Mouse (Mus musculus): ENCODE results near the gene Eva1b. TPM values are rescaled to one million over a fixed set of nuclear protein-coding genes. Genes with fewer than 3 reads are reported as not detected.

The Eva1b gene
- total RNA-seq, 2 experiments from 2014 or later: 6.3 to 7.2 TPM

DNA sequence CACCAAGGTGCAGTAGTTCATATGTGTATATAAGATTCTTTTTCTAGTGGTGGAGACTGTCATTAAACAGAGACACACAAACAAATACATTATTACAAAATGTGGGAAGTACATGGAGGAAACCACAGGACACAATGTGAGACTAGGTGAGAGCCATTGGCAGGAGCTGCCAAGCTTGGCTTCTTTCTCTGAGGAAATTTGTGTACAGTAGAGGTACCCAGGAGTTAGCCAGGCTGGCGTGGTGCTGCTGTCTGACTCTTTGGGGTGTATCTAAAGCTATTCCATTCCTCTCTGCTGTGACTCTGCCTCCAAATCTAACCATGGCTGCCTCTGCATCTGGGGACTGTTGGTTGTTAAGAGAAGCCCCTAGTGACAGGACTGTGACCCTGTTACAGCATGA, 28.5 kb upstream of the Eva1b start:
- no peak for DNase-seq
- intact Hi-C loops (cut with DNase I): no loop called here

DNA sequence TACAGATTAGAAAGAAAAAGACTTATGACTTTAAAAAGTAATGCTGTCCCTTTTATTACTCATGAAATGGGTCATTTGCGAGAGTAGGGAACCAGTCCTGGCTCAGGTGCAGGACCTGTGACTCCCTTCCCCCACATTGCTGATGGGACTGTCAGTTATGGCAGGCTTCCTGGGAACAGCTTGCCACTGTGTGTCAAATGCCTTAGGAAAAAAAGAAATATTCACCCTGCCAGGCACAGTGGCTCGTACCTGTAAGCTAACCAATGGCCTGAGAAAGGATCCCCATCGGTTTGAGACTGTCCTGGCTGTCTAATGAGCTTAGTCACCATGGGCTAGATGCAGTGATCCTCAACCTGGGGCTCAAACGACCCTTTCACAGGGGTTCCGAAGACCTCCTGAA, 27.5 kb upstream of the Eva1b start:
- no peak for DNase-seq
- intact Hi-C loops (cut with DNase I): no loop called here

DNA sequence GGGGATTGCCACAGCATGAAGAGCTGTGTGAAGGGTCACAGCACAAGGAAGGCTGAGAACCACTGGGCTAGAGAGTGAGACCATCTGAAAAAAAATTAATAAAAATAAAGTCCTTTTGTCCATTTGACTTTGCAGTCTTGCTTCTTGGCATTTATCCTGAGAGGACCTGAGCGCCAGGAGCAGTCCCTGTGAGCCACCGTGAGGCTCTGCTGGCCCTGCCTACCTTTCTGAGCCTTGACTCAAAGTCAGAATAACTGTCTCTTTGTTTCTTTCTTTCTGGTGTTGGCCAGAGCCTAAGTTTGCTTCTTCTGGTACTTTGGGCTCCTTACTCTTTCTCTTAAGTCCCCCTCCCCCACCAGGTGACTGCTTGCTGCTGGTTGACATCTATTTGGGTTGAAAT, 27.0 kb upstream of the Eva1b start:
- no peak for DNase-seq
- intact Hi-C loops (cut with DNase I): no loop called here

DNA sequence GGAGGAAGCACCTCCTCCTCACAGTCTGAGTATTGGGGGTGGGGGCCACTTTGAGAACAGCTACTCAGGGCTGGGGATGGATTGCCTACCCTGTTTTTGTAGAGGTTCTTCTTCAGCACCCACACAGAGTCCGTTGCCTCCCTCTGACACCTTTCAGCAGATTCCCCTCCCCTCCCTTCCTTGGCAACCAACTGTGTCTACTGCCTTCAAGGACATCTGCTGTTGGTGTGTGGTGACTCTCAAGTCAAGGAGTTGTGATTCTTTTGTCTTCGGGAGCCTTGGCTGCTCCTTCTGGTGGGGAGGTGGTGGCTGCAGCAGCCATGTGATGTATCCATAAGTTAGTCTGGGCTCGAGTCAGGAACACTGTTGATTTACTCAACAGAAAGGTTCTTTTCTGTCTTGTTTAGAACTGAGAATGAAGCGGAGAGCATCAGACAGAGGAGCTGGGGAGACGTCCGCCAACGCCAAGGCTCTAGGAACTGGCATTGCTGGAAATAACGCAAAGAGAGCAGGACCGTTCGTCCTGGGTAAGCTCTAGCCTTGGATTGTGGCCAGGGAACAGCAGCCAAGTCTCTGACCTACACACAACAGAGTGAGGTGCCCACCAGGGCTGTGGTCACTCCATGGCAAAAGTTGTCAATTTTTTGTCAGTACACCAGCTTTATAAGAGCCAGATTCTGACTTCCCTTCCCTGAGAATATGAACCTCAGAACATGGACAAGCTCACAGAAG, 24.1 kb upstream of the Eva1b start:
- intact Hi-C loops (cut with DNase I): no loop called here
- no peak for DNase-seq

DNA sequence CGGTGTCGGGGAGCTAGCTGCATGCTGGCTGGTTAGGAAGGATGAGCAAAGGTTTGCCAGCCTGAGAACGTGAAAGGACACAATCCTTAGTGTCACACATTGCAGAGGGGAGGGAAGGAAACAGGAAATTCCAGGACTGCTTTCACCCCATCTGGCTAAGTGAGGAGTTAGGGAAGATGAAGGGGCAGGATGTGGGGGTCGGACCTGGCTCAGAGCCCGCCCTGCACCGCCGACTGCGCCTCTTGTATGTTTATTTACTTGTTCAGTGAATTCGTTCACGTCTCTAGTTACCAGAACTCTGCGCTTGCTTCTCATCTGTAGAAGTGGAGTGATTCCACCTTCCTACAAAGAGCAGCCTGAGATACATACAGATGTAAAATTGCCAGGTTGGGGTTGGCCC, 17.0 kb upstream of the Eva1b start:
- no peak for DNase-seq
- intact Hi-C loops (cut with DNase I): no loop called here

DNA sequence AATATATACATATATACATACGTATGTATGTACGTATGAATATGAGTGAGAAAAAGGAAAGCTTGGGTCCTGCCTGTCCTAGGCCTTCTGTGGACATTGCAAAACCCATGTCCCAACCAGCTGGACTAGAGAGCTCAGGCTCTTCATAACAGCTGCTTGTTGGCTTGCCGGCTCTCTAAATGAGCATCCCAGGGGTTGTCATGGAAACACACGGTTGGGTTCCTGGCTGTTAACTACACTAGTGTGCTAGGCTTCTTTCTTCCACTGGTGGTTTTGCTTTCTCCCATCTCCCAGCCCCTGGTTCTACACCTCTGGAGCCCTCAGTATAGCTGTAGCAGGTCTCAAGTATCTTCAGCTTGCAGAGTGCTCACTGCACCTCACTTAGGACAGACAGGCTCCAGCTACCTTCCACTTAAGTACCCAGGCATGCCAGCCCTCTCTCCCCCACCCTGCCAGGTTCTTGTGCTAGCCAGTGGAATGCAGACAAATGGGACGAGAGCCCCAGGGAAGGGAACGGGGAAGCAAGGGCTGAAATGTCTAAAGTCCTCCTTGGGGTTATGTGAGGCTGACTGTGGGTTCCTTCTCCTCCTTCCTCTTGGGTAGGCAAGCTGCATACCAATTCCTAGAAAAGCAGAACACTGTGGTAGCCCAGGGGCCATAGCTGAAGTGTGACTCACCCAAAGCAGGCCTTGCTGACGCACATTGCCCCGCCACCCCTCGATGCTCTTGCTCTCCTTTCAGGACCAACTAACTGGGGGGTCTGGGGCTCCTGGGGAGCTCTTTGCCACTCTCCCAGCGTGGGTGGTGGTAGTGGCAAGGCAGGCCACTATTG, 16.0 kb upstream of the Eva1b start:
- peak; percentile 87 for DNase-seq
- intact Hi-C loops (cut with DNase I): no loop called here

DNA sequence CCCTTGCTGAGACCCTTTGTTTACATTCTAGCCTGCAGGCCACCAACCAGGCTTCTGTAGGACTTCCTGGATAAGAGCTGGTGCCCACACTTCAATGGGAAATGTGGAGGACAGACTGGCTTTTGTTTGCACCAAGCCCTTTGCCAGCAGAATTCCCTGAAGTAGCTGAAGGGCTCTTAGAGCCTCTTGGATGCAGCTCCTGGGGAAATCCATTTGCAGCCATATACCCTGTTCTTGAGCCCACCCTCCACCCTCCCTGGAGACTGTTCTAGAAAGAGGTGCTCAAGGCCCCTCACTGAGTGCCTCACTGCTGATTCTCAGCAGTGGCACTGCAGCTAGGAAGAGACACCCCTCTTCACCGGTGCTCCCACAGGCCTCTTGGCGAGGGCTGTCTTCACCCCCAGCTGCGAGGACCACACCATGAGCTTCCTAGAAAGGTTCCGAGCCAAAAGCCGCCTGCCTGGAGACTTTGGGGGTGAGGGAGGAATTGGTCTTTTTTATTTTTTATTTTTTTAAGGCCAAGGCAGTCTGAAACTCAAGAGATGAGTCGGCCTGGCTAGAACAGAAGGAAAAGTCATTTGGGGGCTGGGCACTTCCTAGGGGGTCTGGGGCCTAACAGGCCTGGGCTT, 14.8 kb upstream of the Eva1b start:
- intact Hi-C loops (cut with DNase I): no loop called here
- DNase-seq: no peak

DNA sequence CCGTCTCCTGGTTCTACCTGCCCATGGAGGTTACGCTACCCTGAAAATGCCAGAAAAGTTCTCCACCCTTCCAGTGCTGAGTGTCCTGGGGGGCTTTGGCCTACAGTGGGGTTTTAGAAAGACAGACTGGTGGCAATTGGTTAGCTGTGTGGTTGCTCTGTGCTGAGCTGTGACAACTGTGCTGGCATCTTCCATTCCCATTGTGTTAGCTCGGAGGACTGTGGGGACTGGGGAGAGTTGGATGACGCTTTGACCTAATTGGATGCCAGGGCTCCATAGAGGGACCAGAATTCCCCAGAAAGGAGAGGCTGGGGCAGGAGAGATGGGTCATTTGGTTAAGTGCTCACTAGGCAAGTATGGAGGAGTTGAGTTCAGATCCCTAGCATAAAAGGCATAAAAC, 13.3 kb upstream of the Eva1b start:
- intact Hi-C loops (cut with DNase I): no loop called here
- DNase-seq: no peak

DNA sequence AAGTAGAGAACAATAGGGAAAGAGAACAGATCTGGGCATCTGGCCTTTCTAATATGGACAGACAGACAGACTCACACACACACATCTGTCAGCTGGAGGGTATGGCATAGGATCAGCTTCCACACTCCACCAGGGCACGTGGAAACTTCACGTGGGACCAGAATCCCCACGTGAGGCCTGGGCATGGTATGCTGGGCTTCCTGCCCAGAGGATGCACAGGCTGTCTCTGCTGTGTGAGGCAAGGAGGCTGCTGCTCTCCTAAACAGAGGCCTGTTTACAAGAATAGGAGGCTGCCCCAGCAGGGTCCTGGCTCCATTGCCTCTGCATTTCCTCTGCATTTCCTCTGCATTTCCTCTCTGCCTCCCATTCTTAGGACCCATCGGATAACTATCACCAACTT, 12.9 kb upstream of the Eva1b start:
- intact Hi-C loops (cut with DNase I): no loop called here

DNA sequence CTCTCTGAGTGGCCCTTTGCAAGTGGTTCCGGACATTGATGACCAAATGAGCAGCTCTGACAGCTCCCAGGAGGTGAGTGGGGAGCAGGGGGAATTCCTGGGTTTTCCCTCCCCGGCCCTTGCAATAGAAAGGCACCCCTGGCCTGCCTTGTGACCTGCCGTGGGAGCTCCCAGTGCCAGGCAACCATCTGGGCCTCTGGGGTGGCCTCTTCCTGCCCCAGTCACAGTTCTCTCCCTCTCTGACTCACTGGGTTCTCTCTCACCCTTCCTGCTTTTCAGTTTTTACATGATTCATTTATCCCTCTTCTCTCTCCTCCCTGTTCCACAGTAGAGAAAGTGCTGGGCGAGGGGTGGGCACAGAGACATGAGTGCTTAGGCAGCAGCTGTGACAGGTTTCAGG, 9.8 kb upstream of the Eva1b start:
- intact Hi-C loops (cut with DNase I): no loop called here
- no peak for DNase-seq

More for the DNA sequence above, 12.9 kb upstream of the Eva1b start:
- no peak for DNase-seq

DNA sequence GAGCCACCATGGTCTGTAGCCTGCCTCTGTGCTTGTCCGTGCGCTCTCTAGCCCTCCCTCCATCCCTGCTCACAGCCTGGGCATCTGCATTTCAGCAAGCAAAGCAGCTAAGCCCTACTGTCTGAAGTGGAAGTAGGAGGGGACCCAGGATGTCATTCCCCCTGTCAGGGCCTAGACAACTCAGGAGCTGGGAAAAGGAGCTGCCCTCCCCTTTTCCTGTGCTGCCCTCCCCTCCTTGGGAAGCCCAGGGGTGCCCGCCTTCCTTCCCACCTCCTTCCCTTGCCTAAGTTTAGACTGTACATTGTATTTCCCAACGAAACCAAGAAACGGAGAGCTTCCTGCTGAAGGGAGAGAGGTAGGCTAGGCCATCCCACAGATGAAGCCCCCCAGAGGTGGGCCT, 6.5 kb upstream of the Eva1b start:
- intact Hi-C loops (cut with DNase I): no loop called here
- DNase-seq: no peak

DNA sequence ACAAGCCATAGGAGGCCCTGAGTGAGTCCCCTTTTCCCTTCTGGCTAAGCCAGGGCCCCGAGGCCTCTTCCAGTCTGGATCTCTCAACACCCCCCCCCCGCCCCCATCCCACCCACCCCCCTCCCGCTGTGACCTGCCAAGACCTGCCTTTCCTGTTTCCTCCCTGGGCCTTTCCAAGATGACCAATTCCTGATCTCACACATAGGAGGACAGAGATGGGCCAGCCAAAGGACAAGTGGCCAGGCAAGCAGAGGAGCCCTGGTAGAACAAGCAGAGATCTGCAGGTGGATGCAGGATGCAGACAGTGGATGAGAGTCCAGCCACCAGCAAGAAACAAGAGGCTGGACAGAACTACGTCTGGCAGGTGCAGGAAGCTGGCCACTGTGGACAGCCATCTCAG, 2.1 kb upstream of the Eva1b start:
- DNase-seq: no peak
- intact Hi-C loops (cut with DNase I): no loop called here

DNA sequence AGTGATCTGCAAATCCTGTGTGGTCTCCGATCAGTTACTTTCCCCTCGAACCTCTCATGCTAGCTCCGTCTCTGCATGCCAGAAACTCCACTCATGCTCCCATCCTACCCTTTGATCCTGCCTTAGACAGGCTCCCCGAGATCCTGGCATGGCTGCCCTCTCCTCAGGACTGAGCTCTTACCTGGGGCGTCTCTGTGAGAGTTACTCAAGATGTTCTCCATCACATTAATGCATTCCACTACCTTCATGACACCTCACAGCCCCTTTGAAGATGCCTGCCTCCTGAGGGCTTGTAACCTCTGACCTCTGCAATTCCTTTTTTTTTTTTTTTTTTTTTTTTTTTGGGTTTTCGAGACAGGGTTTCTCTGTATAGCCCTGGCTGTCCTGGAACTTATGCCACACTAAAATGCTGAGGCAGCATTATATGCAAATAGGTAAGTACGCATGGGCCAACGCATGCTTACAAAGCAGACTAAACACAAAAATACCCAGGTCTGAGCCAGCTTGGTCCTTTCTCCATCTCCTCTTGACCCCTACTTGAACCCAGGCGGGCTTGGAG, 491 bp upstream of the Eva1b start:
- DNase-seq: no peak
- intact Hi-C loops (cut with DNase I): no loop called here

DNA sequence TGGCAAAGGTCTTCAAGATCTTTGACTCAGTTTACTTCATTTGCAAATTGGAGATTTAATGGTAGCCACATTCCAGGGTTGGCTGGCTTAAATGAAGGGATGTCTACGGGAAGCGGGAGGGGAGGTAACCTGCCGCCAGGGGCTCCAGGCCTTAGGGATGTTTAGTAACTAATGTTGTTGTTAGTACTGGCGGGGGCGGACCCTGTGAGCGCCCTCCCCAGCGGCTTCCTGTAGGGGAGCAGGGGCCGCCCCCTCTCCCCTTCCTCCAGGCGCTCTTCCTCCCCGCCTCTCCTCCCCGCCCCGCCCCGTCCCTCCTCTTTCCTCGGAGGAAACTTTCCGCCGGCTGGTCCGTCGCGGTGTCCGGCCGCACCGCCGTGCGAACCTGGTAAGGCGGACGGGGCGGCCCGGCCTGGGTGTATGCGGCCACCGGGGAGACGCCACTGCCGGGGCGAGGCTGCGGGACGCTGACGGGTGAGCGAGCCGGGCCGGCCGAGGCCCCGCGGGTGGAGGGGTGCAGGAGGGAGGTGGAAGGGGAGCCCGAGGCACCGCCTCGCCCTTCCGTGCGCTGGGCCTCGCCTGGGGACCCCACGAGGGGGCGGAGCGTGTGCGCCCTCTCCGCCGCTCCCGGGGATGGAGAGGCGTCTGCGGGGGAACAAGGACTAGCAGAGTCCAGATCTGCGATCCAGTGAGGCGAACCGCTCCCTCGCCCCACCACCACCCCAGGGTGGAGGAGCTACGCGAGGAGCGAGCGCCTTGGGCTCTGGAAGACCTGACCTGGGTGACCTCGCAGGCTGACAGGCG, 817 bp downstream of the Eva1b start:
- DNase-seq: no peak
- intact Hi-C loops (cut with DNase I): no loop called here

DNA sequence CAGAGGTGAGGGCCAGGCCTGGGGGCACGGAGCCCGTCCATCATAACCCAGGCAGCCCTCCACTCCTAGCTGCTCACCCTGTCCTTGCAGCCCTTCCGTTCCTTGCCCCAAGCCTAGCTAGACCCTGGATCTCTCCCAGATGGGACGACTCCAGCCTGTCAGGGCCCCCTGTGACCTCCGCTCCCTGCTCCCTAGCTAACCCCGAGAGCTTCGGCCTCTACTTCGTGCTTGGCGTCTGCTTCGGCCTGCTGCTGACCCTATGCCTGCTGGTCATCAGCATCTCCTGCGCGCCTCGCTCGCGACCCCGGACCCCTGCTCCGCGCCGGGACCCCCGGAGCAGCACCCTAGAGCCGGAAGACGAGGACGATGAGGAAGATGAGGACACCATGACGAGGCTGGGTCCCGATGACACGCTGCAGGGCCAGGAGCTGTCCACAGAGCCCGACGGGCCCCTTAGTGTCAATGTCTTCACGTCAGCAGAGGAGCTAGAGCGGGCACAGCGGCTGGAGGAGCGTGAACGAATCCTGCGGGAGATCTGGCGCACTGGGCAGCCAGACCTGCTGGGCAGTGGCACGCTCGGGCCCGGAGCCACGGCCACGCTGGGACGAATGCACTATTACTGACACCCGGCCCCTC, 1.6 kb downstream of the Eva1b start:
- no peak for DNase-seq
- intact Hi-C loops (cut with DNase I): no loop called here

DNA sequence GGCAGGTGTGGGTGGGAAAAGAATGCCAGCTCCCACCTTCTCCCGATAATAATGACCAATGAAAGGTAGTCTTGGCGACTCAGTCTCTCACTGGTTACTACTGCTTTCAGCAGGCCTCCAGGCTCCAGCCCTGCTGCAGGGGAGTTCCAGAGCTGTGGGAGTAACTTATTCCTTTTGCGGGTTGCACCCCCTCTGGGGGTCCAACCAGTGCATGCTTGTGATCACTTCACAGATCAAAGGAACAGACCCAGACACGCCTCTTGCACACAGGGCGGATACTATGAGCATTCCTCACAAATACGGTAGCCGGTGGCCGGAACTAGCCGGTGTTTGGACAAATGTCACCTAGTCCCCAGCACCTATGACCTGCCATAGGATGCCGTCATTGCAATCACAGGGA, 2.3 kb downstream of the Eva1b start:
- intact Hi-C loops (cut with DNase I): no loop called here
- no peak for DNase-seq

DNA sequence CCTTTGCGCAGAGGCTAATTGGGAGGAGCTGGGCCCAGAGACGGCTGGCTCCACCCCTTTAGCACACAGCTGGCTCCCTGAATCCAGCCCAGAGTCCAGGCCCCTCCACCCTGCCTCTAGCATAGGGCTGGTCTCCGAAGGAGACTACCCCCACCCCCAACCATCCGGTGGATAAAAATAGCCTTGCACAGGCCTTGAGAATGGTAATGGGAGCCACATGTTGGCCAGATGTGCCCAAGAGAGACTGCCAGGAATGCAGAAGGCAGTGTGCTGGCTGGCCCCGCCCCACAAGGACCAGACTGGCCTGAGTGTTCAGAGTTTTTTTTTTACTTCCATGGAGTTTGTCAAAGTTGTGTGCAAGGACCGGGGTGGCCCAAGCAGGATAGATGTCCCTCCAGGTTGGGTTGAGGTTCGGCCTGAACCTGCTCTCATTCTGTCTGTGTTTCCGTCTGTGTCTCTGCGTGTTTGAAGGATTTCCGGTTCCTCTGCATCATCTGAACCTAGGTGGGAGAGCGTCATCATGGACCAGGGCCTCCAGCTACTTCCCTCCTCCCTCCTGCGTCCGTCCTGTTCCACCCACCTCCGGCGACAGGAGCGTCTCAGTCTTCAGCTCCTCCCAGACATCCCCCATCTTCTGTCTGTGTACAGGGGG, 2.9 kb downstream of the Eva1b start:
- DNase-seq: no peak
- intact Hi-C loops (cut with DNase I): no loop called here

DNA sequence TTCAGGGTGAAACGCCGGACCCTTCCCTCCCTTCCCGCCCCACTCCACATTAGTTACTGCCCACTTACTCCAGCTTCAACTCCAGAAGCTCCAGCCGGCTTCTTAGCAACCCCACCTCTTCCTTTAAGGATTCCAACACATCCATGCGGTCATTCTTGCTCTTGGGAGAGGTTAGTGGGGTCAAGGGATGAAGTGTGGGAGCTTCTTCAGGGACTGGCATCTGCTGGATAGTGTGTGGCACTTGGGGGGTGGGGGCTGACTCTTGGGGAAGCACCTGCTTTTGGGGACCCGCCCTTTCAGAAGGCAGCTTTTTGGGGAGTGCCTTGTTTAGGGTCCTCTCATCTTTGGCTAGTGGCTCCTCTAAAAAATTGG, 3.4 kb downstream of the Eva1b start:
- DNase-seq: no peak
- intact Hi-C loops (cut with DNase I): no loop called here

DNA sequence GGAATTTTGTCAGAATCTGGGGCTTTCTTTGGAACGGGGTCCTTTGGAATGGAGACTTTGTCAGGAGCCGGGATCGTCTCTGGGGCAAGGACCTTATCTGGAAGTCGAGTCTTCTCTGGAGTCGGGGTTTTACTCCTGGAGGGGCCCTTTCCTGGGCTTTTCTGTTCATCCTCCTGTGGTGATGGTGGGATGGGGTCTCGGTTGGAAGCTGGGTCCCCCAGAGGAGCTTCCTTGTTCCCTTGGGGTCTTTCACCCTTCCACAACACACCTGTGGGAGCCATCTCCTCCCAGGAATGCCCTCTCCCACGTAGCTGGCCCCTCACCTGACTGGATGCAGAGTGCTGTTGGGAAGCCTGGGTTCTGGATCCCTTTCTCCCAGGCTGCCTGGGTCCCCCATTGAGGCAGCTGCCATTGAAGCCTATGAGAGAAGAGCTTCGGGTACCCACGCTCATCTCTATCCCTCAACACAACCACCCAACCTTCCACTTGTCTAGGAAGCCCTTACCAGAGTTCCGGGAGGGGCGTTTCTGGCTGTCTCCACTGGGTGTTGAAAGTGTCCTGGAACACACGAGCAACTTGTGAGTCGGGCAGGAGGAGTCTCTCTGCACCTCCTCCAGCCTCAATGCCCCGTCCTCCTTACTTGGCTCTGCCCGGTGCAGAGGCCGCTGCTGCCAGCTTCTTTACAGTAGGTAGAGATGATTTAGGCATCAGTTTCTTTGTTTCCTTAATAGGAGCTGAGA, 4.3 kb downstream of the Eva1b start:
- intact Hi-C loops (cut with DNase I): no loop called here
- DNase-seq: no peak
